Mouse (Mus musculus) midbrain, embryonic 13.5 days (tissue): ENCODE results near the gene Csf3r. TPM values are rescaled to one million over a fixed set of nuclear protein-coding genes. Genes with fewer than 3 reads are reported as not detected.

Source experiments
- ATAC-seq: fragments of 200-750 bp; cut with Nextera tagmentation; 2 replicates; pipeline ENCODE4 v1.8.0; 2017; ENCODE audit warnings: mild to moderate bottlenecking, moderate TSS enrichment, moderate library complexity
- H3K27ac ChIP-seq: fragments of 300-500 bp; sonication (generic); 2 replicates; pipeline ENCODE4 v1.5.1; 2015; ENCODE audit warnings: inconsistent platforms, mild to moderate bottlenecking, moderate library complexity
- H3K27me3 ChIP-seq: fragments of 300-500 bp; sonication (generic); 2 replicates; pipeline ENCODE4 v1.6.1; 2015; ENCODE audit warnings: mild to moderate bottlenecking, inconsistent platforms
- H3K36me3 ChIP-seq: fragments of 300-500 bp; sonication (generic); 2 replicates; pipeline ENCODE4 v1.6.1; 2015; ENCODE audit warnings: mild to moderate bottlenecking, inconsistent platforms
- H3K4me1 ChIP-seq: fragments of 300-500 bp; sonication (generic); replicated peaks from 2 replicates; pipeline ENCODE4 v1.6.1; 2015; ENCODE audit warnings: inconsistent platforms
- H3K4me2 ChIP-seq: fragments of 300-500 bp; sonication (generic); replicated peaks from 2 replicates; pipeline ENCODE4 v1.6.1; 2015; ENCODE audit warnings: moderate library complexity, mild to moderate bottlenecking, inconsistent platforms
- H3K4me3 ChIP-seq: fragments of 300-500 bp; sonication (generic); replicated peaks from 2 replicates; pipeline ENCODE4 v1.5.1; 2015; ENCODE audit warnings: mild to moderate bottlenecking, inconsistent platforms
- H3K9ac ChIP-seq: fragments of 300-500 bp; sonication (generic); replicated peaks from 2 replicates; pipeline ENCODE4 v1.6.1; 2015; ENCODE audit warnings: mild to moderate bottlenecking, inconsistent platforms
- H3K9me3 ChIP-seq: fragments of 300-500 bp; sonication (generic); 2 replicates; pipeline ENCODE4 v1.6.1; 2016; ENCODE audit warnings: mild to moderate bottlenecking, inconsistent platforms
- WGBS: fragments of 180-500 bp; shearing (Covaris S2); methylation state at CpG from one replicate; pipeline ENCODE4 v1.1.7; 2015; 5-methylcytosine and 5-hydroxymethylcytosine counted together
- polyA plus RNA-seq: library from polyadenylated mRNA; unstranded; fragments of >200 nt; fragmentation: Nextera tagmentation; extraction: Ambion mirVana; gene quantifications from 2 replicates; pipeline ENCODE4 v1.2.1, GENCODE M21; 2015

The Csf3r gene
- polyA plus RNA-seq, 1 experiment from 2014 or later = 0.57 TPM

DNA sequence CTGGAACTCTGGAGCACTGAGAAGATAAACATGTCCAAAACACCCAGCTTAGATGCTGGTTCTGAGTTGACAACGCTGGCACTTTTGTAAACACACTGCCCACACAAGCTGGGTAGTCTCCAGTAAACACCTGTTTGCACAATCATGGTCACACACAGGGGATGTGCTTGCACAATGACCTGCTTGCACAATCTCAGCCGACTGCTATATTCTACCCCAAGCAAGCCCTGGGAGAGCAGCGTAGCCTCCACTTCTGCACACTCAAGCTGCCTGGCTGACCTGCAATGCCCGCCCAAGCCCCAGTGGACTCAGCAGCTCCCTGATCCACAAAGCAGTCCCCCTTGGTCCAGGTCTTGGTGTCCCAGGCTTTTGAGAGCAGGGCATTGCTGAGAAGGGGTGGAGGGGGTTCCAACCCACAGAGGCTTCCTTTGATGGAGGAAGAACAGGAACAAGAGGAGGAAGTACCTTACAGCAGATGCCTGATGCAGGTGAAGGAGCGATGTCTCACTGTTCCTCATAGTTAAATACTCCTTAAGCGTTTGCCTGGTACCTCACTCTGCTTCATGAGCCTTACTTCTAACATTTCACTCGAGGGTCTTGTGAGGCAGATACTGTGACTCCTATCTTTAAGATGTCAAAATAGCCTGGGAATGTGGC, 6.5 kb upstream of the Csf3r start:
- Histone ChIP-seq H3K9ac (no peak overlapping the region), H3K4me1 (no peaks in the 10 kb centered on the region), H3K4me3 (no peak overlapping the region), H3K27ac (no peak overlapping the region), H3K36me3 (no peaks in the 10 kb centered on the region), H3K9me3 (no peaks in the 10 kb centered on the region), H3K27me3 (no peaks in the 10 kb centered on the region), H3K4me2 (no peak overlapping the region)
- no peak for ATAC-seq
- WGBS = 86% methylated on average over 7 of the region's 7 CpGs

DNA sequence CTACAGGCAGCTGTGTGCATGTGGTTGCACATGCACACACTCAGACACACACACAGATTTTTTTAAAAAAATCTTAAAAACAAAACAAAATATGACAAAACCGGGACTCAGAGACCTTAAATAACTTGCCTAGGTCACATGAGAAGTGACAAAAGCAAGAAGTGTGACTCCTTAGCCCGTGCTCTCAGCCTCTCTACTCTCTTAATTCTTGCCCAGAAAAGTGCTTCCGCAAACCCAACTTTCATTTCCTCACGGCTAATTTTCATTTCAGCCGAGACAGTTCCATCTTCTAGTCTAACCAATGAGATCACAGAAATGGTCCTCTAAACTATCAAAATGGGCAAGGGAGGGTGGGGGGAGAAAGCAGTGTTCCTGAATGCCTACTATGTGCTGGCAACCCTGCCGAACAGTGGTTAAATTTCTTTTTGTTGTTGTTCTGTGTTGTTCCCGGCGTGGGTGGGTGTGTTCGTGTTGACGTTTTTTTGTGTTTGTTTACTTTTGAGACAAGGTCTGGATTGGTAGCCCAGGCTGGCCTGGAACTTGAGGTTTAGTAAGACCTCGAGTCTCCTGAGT, 5.3 kb upstream of the Csf3r start:
- Histone ChIP-seq H3K27ac (no peak overlapping the region), H3K36me3 (no peaks in the 10 kb centered on the region), H3K9ac (no peak overlapping the region), H3K4me2 (no peak overlapping the region), H3K4me1 (no peaks in the 10 kb centered on the region), H3K4me3 (no peak overlapping the region), H3K9me3 (no peaks in the 10 kb centered on the region), H3K27me3 (no peaks in the 10 kb centered on the region)
- 84% methylated on average over 11 of the region's 11 CpGs for WGBS
- no peak for ATAC-seq

DNA sequence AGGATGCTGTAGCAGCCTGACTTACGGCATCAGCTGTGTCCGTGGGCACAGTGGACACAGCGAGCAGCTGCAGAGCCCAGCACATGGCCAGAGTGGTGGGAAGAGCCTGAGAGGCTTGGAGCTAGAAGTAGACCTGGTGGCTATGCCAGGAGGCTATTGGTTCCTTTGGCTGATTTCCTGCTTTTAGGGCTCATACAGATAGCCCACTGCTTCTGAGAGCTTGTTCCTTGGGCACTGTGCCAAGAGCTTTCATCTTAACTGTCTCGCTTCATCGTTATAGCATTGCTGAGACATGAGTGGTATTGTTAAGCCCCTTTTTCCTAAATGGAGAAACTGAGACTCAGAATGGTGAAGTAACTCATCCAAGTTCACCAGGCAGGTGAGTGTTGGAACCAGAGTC, 1.5 kb downstream of the Csf3r start:
- Histone ChIP-seq H3K4me3 (no peak overlapping the region), H3K27me3 (no peaks in the 10 kb centered on the region), H3K36me3 (no peaks in the 10 kb centered on the region), H3K4me1 (no peaks in the 10 kb centered on the region), H3K4me2 (no peak overlapping the region), H3K9ac (no peak overlapping the region), H3K9me3 (no peaks in the 10 kb centered on the region), H3K27ac (no peak overlapping the region)
- WGBS = 96% methylated on average over 5 of the region's 5 CpGs
- no peak for ATAC-seq

DNA sequence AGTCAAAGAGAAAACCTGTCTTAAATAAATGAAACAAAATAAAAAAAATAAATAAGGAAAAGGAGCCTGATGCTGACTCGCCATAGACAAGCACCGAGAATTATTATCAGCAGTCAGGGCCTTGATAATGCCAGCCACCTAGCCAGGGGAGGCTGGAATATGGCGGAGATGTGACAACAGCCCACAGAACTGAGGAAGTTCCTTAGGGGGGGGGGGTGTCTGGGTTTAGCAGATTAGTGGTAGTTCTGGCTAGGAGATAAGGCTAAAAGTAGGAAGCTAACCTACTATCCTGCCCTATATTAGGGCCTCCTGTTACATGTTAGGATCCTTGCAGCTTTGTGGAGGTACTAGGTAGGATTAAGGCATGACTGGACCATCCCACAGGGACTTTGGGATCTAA, 3.6 kb downstream of the Csf3r start:
- no peaks in the 10 kb centered on the region for H3K4me1 ChIP-seq
- no peak overlapping the region for H3K9ac ChIP-seq
- 90% methylated on average over 3 of the region's 3 CpGs for WGBS
- H3K27ac ChIP-seq = no peak overlapping the region
- no peaks in the 10 kb centered on the region for H3K27me3 ChIP-seq
- H3K4me2 ChIP-seq = no peak overlapping the region
- no peak for ATAC-seq
- H3K36me3 ChIP-seq = no peaks in the 10 kb centered on the region
- no peaks in the 10 kb centered on the region for H3K9me3 ChIP-seq
- H3K4me3 ChIP-seq = no peak overlapping the region

DNA sequence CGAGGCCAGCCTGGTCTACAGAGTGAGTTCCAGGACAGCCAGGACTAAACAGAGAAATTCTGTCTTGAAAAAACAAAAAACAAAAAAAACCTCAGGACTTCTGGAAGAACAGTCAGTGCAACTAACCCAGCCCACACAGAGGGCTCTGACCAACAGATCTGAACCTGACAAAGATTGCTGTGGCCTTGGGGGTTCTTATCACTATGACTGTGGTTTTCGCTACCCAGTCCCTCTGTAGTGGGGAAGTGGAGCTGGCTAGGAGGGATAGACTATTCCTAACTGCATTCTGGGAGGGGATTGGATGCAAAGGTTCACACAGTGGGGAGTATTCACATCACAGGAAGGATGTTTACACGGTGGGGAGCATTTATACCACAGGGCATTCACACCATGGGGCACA, 4.7 kb downstream of the Csf3r start:
- H3K36me3 ChIP-seq = no peaks in the 10 kb centered on the region
- H3K9ac ChIP-seq = no peak overlapping the region
- no peaks in the 10 kb centered on the region for H3K9me3 ChIP-seq
- 75% methylated on average over 3 of the region's 3 CpGs for WGBS
- no peaks in the 10 kb centered on the region for H3K4me1 ChIP-seq
- H3K4me3 ChIP-seq = no peak overlapping the region
- ATAC-seq = no peak
- H3K4me2 ChIP-seq = no peak overlapping the region
- H3K27ac ChIP-seq = no peak overlapping the region
- H3K27me3 ChIP-seq = no peaks in the 10 kb centered on the region

DNA sequence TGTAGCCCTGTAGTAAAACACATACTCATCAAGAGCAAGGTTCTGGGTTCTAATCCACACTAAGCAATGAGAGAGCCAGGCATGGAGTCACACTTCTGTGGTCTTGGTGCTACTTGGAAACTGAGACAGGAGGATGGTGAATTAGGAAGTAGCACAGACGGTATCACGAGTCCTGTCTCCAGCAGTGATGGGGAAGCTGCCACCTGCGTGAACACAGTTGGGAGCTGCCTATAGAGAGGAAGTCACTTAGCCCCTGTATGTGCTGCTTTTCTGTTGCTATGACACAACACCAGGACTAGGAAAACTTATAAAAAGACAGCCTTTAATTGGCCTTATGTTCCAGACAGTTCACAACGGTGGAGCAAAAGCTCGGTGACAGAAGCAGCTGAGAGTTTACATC, 6.4 kb downstream of the Csf3r start:
- ATAC-seq = no peak

DNA sequence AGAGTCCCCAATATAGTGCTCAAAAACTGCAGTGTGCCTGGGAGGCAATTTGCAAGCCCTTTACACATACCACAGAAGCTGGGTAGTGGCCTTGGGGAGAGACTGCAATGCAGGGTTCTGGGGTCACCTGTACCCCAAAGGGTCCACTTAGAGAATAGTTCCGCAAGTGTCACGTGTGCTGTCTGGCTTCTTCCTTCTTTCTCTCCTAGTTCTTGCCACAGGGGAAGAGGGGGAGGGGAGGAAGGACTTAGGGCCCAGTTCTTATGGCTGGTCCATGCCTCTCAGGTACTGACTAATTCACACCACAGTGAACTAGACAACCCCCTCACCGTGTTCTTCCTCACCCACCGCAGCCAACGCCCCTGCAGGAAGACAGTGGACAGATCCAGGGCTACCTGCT, 11.1 kb downstream of the Csf3r start:
- no peak overlapping the region for H3K27ac ChIP-seq
- ATAC-seq = no peak
- 84% methylated on average over 5 of the region's 5 CpGs for WGBS
- H3K4me1 ChIP-seq = no peaks in the 10 kb centered on the region
- H3K9me3 ChIP-seq = no peaks in the 10 kb centered on the region
- no peak overlapping the region for H3K4me2 ChIP-seq
- H3K9ac ChIP-seq = no peak overlapping the region
- no peak overlapping the region for H3K4me3 ChIP-seq
- H3K36me3 ChIP-seq = no peaks in the 10 kb centered on the region
- H3K27me3 ChIP-seq = no peaks in the 10 kb centered on the region

More for the DNA sequence above, 6.4 kb downstream of the Csf3r start:
- Histone ChIP-seq H3K9ac (no peak overlapping the region), H3K9me3 (no peaks in the 10 kb centered on the region), H3K27me3 (no peaks in the 10 kb centered on the region), H3K4me2 (no peak overlapping the region), H3K4me1 (no peaks in the 10 kb centered on the region), H3K4me3 (no peak overlapping the region), H3K27ac (no peak overlapping the region), H3K36me3 (no peaks in the 10 kb centered on the region)
- WGBS = 78% methylated on average over 5 of the region's 5 CpGs

DNA sequence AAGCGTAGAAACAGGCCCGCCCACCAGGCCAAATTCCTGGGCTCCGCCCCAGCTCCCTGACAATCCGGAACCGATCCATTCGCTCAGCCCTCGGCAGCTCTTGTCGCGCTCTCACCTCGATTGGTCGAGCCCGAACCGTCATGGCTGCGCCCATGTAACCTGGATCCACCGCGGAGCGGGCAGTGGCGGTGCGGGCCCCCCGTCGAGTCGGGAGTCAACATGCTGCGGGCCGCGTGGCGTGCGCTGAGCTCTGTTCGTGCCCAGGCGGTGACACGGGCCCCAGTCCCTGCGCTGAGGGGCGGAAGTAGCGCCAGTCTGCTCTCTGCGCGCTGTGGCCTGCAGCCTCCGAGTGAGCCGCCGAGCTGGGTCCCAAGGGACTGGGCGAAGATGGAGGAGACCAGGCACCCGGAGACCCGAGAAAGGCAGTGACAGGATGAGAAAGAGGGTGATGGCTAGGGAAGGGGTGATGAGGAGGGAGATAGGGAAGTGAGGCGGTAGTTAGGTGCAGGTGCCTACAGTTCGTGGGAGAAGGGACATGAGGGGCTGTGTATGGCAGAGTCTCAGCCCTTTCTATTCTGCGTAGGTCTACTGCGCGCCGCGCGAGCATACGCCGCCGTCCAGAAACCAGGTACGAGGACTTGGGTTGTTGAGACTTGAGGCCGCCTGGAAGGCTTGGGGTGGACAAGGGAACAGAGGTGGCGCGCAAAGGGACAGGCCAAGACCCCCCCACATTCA, 22.7 kb downstream of the Csf3r start, which contains the start of gene Mrps15:
Mrps15 (plus strand) TSS at position 75 of the 735 bp plus-strand sequence.
- H3K27me3 ChIP-seq = no peaks in the 10 kb centered on the region
- ATAC-seq = peak; percentile 96
- H3K4me1 ChIP-seq = peaks cover 16% of the 10 kb centered on the region
- no peaks in the 10 kb centered on the region for H3K9me3 ChIP-seq
- H3K36me3 ChIP-seq = peaks cover 31% of the 10 kb centered on the region
- peak within 1 kb of the TSS; percentile 83 for H3K9ac ChIP-seq
- peak within 1 kb of the TSS; percentile 80 for H3K27ac ChIP-seq
- peak within 1 kb of the TSS; percentile 80 for H3K4me2 ChIP-seq
- H3K4me3 ChIP-seq = peak within 1 kb of the TSS; percentile 95
- WGBS = under 1% methylated on average over 56 of the region's 56 CpGs

DNA sequence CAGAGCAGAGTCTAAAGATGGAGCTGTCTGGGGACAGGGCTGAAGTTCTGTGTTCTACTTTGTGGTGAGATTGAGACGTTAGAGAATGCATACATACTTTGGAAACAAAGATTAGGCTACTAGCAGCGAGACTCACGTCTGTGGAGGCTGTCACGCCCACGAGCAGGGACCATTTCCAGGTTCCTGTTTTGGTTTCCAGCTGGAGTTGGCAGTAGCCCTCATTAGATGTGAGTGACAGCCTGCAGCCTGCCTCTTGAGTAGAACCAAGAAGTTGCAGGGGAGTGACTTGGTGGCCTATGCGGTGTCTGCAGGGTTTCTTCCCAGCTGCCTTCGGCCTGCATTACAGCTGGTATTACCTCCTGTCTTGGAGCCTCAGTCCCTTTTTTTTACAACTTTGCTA, 27.3 kb downstream of the Csf3r start:
- ATAC-seq = no peak
- Histone ChIP-seq H3K27me3 (no peaks in the 10 kb centered on the region), H3K9ac (no peak overlapping the region), H3K4me1 (peaks cover 16% of the 10 kb centered on the region), H3K4me2 (no peak overlapping the region), H3K4me3 (no peak overlapping the region), H3K9me3 (no peaks in the 10 kb centered on the region), H3K27ac (no peak overlapping the region), H3K36me3 (peaks cover 75% of the 10 kb centered on the region)
- 89% methylated on average over 7 of the region's 7 CpGs for WGBS

DNA sequence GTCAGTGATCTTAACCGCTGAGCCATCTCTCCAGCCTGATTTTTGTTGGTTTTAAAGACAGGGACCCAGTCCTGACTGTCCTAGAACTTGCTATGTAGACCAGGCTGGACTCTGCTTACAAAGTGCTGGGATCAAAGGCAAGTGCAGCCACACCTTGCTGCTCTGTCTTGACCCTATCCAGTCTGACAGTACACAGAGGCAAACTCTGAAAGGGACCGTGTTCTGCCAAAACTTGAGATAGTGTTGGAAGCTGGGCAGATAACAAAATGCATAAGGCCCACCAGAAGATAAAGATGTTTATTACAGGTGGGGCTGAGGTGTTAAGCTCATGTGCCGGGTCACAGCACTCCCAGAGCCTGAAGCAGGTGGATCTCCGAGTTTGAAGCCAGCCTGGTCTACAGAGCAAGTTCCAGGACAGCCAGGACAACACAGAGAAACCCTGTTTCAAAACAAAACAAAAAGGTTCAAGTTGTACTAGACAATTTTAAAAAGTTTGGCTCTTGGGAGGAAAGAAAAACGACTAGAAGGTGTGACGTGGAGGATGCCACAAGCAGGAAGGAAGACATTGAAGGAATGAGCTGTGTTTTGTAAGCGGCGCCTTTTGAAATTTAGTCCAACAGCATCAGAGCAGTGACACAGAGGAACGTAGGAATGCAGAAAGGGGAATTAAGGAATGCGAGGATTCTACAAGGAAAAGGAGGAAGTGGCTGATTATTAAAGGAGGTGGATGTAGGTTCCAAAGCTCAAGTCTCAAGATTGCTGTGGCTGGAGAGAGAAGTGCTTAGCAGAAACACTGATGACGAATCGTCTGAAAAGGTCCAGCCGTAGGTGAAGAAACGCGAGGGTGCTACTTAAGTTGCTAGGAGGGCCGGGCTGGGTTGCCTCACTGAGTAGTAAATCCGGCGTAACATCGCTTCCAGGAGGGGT, 33.1 kb downstream of the Csf3r start:
- no peak for ATAC-seq
- H3K9ac ChIP-seq = peak overlapping the region; percentile 72
- WGBS = 15% methylated on average over 19 of the region's 19 CpGs

DNA sequence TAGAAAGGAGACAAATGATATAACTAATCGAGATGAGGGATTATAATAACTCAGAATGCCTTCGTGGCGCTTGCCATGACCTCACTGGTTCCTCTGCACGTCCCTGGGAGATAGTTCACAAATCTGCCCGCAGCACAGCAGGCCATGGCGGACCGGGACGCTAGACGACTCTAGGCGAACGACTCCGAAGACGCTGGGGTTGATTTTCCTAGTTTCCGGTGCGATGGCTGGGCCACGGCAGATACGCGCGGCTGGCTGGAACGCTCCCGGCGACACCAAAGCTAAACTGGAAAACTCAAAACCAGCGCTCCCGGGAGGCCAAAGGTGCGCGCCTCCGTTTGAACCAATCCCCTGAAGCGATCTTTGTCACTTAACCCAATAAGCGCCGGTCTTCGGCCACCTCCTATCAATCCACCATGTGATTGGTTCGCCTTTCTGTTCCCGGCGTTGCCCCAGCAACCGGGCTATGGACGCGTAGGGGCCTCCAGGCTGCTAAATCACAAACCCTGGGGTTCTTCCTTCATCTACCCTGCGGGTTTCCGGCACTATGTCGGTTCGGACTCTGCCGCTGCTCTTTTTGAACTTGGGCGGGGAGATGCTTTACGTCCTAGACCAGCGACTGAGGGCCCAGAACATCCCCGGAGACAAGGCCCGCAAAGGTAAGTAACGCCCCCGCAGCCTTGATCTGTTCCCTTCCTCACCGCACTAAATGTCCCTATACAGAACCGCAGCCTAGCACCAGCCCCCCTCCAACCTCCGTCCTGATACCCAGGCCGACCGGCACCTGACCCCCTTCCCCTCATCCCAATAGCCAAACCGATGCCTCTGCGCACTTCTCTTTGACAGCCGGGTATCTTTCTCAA, 34.0 kb downstream of the Csf3r start, which contains the start of gene Oscp1:
Oscp1 (plus strand) TSS at position 432 of the 863 bp plus-strand sequence.
- H3K4me1 ChIP-seq = peaks cover 20% of the 10 kb centered on the region
- H3K9ac ChIP-seq = peak within 1 kb of the TSS; percentile 80
- H3K4me2 ChIP-seq = peak within 1 kb of the TSS; percentile 80
- no peaks in the 10 kb centered on the region for H3K9me3 ChIP-seq
- peaks cover 32% of the 10 kb centered on the region for H3K36me3 ChIP-seq
- no peaks in the 10 kb centered on the region for H3K27me3 ChIP-seq
- WGBS = under 1% methylated on average over 57 of the region's 57 CpGs
- no peak within 1 kb of the TSS for H3K27ac ChIP-seq
- ATAC-seq = peak; percentile 99
- peak within 1 kb of the TSS; percentile 81 for H3K4me3 ChIP-seq

More for the DNA sequence above, 33.1 kb downstream of the Csf3r start:
- peak overlapping the region; percentile 81 for H3K4me3 ChIP-seq
- no peaks in the 10 kb centered on the region for H3K27me3 ChIP-seq
- peaks cover 20% of the 10 kb centered on the region for H3K4me1 ChIP-seq
- H3K36me3 ChIP-seq = peaks cover 39% of the 10 kb centered on the region
- H3K9me3 ChIP-seq = no peaks in the 10 kb centered on the region
- no peak overlapping the region for H3K27ac ChIP-seq
- peak overlapping the region; percentile 80 for H3K4me2 ChIP-seq
